Comparison of ENCODE assay signal across 20 mouse cellular contexts in the genomic region with DNA sequence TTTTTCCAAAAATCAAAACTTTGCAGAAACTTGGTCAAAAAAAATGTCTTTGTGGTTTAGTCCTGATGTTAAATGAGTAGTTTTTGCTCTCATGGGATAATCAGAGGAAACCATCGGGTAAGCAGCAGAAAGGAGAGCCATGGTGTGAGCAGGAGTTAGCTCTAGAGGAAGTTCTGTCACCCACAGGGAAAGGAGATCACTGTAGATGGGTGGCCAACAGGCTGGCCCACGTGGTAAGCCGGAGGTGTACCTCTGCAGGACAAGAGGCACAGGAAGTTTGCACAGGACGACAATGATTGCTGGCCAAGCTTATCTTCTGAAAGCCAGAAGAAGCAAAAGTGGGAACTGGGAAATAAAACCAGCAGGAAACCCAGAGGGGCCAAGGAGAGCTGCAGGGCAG.
A peak's percentile ranks its signal among the peaks of the same experiment; 100 is the strongest.
DNase-seq lines count a peak whose midpoint lies in the region; ATAC-seq and TF ChIP-seq lines count a peak whose summit lies in the region.
"Had no signal": no experiment of that assay in that cellular context is flagged by ENCODE, and none has a peak within 500 bp of the region (broad histone marks: within the 10 kb centered on the region; RNA-seq: fewer than 3 reads in every experiment).

No protein-coding gene starts in this region.

- TF ChIP-seq CTCF in MEL (IDR thresholded peaks at IDR 0.05 in 2 of 3, conservative IDR thresholded peaks at IDR 0.05 in 1 of 3; ENCODE audit: control insufficient read depth in 1 of 3, insufficient read depth in 1 of 3, low read depth in 2 of 3, low read length in 3 of 3, poor library complexity in 1 of 3, severe bottlenecking in 1 of 3): no peak
- TF ChIP-seq CTCF in cerebellum, adult 2 months (IDR thresholded peaks at IDR 0.05; ENCODE audit: borderline replicate concordance, insufficient read depth, low read depth, low read length): no peak

- no peaks in the 10 kb centered on the region for H3K79me2 ChIP-seq in MEL (ENCODE audit: control insufficient read depth, insufficient read depth, low read length, poor library complexity)

- peak; percentile 25; the same call in 1 of the 2 replicates for ATAC-seq in granulocyte monocyte progenitor cell, adult 5-6 weeks (replicated peaks; ENCODE audit: poor library complexity, severe bottlenecking)
- ATAC-seq: forebrain, embryonic 13.5 days; forebrain, postnatal 0 days; inflammation-experienced regulatory T-cells, adult 6 months; intestine, postnatal 0 days had no signal

- 40% methylated on average over 4 of the region's 4 CpGs for WGBS in heart, embryonic 10.5 days
- WGBS in cerebellum, adult 2 months: 78% methylated on average over 4 of the region's 4 CpGs

- no peak for TF ChIP-seq EP300 in MEL (IDR thresholded peaks at IDR 0.05; ENCODE audit: low read depth in 1 of 2, low read length in 2 of 2)

- no peak for TF ChIP-seq RAD21 in MEL (IDR thresholded peaks at IDR 0.05; ENCODE audit: low read depth, low read length)

- H3K27me3 ChIP-seq in heart, embryonic 10.5 days (ENCODE audit: insufficient read depth, poor library complexity, severe bottlenecking): no peaks in the 10 kb centered on the region
- no peaks in the 10 kb centered on the region for H3K27me3 ChIP-seq in MEL (ENCODE audit: control insufficient read depth in 1 of 2, insufficient read depth in 2 of 2, low read length in 2 of 2)
- H3K27me3 ChIP-seq in cerebellum, adult 2 months (ENCODE audit: control insufficient read depth, insufficient read depth, low read length): no peaks in the 10 kb centered on the region
- H3K27me3 ChIP-seq: forebrain, embryonic 13.5 days; heart, embryonic 12.5 days; hindbrain, embryonic 15.5 days had no signal

- no peak for TF ChIP-seq POLR2A in MEL (IDR thresholded peaks at IDR 0.05; ENCODE audit: control insufficient read depth in 1 of 2, insufficient read depth in 1 of 2, low read depth in 1 of 2, low read length in 2 of 2, poor library complexity in 1 of 2)
- no peak for TF ChIP-seq POLR2A in cerebellum, adult 2 months (IDR thresholded peaks at IDR 0.05; ENCODE audit: borderline replicate concordance, insufficient read depth, low read length)

- H3K4me3 ChIP-seq in heart, embryonic 10.5 days: no peak overlapping the region
- H3K4me3 ChIP-seq in MEL (ENCODE audit: control insufficient read depth in 1 of 2, insufficient read depth in 1 of 2, low read depth in 2 of 2, low read length in 2 of 2): no peak overlapping the region
- no peak overlapping the region for H3K4me3 ChIP-seq in cerebellum, adult 2 months (replicated peaks; ENCODE audit: insufficient read depth, low read depth, low read length)
- H3K4me3 ChIP-seq: embryonic facial prominence, embryonic 10.5 days; forebrain, embryonic 13.5 days; heart, embryonic 12.5 days; hindbrain, embryonic 15.5 days had no signal

- no peaks in the 10 kb centered on the region for H3K36me3 ChIP-seq in heart, embryonic 10.5 days
- peaks cover 0 to 2% of the 10 kb centered on the region in 2 experiments; a peak in 1 of 4 replicates for H3K36me3 ChIP-seq in MEL (ENCODE audit: control insufficient read depth in 1 of 2, insufficient read depth in 2 of 2, low read length in 2 of 2)
- H3K36me3 ChIP-seq: embryonic facial prominence, embryonic 10.5 days; heart, embryonic 12.5 days; hindbrain, embryonic 15.5 days had no signal

- no peaks in the 10 kb centered on the region for H3K9me3 ChIP-seq in heart, embryonic 10.5 days
- H3K9me3 ChIP-seq in MEL (replicated peaks; ENCODE audit: insufficient read depth, low read length): no peaks in the 10 kb centered on the region
- H3K9me3 ChIP-seq: embryonic facial prominence, embryonic 10.5 days; forebrain, embryonic 13.5 days; heart, embryonic 12.5 days; hindbrain, embryonic 15.5 days had no signal

- peaks cover 37% of the 10 kb centered on the region; the same call in 1 of the 2 replicates for H3K4me1 ChIP-seq in heart, embryonic 10.5 days
- H3K4me1 ChIP-seq in MEL (ENCODE audit: control insufficient read depth in 1 of 2, insufficient read depth in 2 of 2, low read length in 2 of 2): 0 out of 4 replicates have a peak, but pooled peaks cover 0 to 5% of the 10 kb centered on the region in 2 experiments
- no peaks in the 10 kb centered on the region for H3K4me1 ChIP-seq in cerebellum, adult 2 months (ENCODE audit: control insufficient read depth, insufficient read depth, low read length)
- H3K4me1 ChIP-seq: forebrain, embryonic 13.5 days; hindbrain, embryonic 15.5 days had no signal

- DNase-seq in heart, embryonic 10.5 days (ENCODE audit: low spot score): no peak
- DNase-seq in heart, adult 11 months: no peak
- peak; percentile 17 for DNase-seq in MEL (ENCODE audit: low read depth, low spot score)
- DNase-seq in cerebellum, adult 2 months: no peak
- DNase-seq in embryo, embryonic 9.5 days (ENCODE audit: extremely low spot score): no peak
- DNase-seq in left cerebral cortex, adult 8-10 months (ENCODE audit: low spot score in 2 of 2): no peak
- DNase-seq: adrenal gland, adult 8-10 months; adrenal gland, postnatal 36 days; cerebellum, adult 11 months; cerebellum, adult 9-10 months; cerebellum, postnatal 25 days; forebrain, postnatal 0 days; gastrocnemius, postnatal 14 days had no signal

- H3K9ac ChIP-seq in MEL (ENCODE audit: control insufficient read depth, low read depth, low read length, poor library complexity, severe bottlenecking): no peak overlapping the region
- H3K9ac ChIP-seq: forebrain, embryonic 13.5 days; forebrain, postnatal 0 days; heart, embryonic 12.5 days; hindbrain, embryonic 15.5 days had no signal

- peak overlapping the region; percentile 36; the same call in 1 of the 2 replicates for H3K27ac ChIP-seq in heart, embryonic 10.5 days
- no peak overlapping the region for H3K27ac ChIP-seq in MEL (ENCODE audit: control insufficient read depth, low read depth, low read length)
- H3K27ac ChIP-seq in cerebellum, adult 2 months (ENCODE audit: insufficient read depth, low read length): no peak overlapping the region
- H3K27ac ChIP-seq: embryonic facial prominence, embryonic 10.5 days; forebrain, embryonic 13.5 days; hindbrain, embryonic 15.5 days had no signal

TF ChIP-seq in MEL, 35 proteins besides CTCF, POLR2A, EP300 and RAD21:
- TF ChIP-seq TAL1 (IDR thresholded peaks at IDR 0.05; ENCODE audit: low read length) (peak; percentile 10; the same call in 1 of the 2 replicates), TBP (IDR thresholded peaks at IDR 0.05; ENCODE audit: low read depth, low read length) (no peak)
